Mouse (Mus musculus) ES-Bruce4 (cell line): ENCODE measurements at regions not wholly inside any gene's neighbourhood (a gene's known extent, or its start where the extent isn't known, plus 50 kb on each side); places are given as distances from the start of the nearest gene placed in this dataset.

Experiments used
- H3K27ac ChIP-seq: 2 replicates; pipeline ENCODE4 v1.5.1; 2012; ENCODE audit warnings: low read length, inconsistent platforms; ENCODE audit not compliant: insufficient read depth
- H3K27me3 ChIP-seq: 2 replicates; pipeline ENCODE4 v1.6.1; 2012; ENCODE audit warnings: mild to moderate bottlenecking, low read length, inconsistent platforms; ENCODE audit not compliant: control insufficient read depth, poor library complexity, insufficient read depth, severe bottlenecking
- H3K36me3 ChIP-seq: 2 replicates; pipeline ENCODE4 v1.6.1; 2012; ENCODE audit warnings: inconsistent platforms, mild to moderate bottlenecking, low read length, moderate library complexity; ENCODE audit not compliant: control insufficient read depth, poor library complexity, insufficient read depth, severe bottlenecking
- H3K4me1 ChIP-seq: one replicate; pipeline ENCODE4 v1.8.1; 2011; ENCODE audit warnings: low read length; ENCODE audit not compliant: control insufficient read depth, insufficient read depth
- H3K4me3 ChIP-seq: 2 replicates; pipeline ENCODE4 v1.5.1; 2011; ENCODE audit warnings: low read depth, mild to moderate bottlenecking, low read length
- H3K9ac ChIP-seq: 2 replicates; pipeline ENCODE4 v1.6.1; 2012; ENCODE audit warnings: low read depth, mild to moderate bottlenecking, inconsistent platforms; ENCODE audit not compliant: poor library complexity, severe bottlenecking
- H3K9me3 ChIP-seq: replicated peaks from 2 replicates; pipeline ENCODE4 v1.6.1; 2012; ENCODE audit warnings: mild to moderate bottlenecking, low read length, inconsistent platforms; ENCODE audit not compliant: control insufficient read depth, poor library complexity, insufficient read depth, severe bottlenecking
- CTCF ChIP-seq: IDR thresholded peaks from one replicate; pipeline ENCODE4 v1.8.1; 2011; ENCODE audit warnings: low read depth, low read length
- EP300 ChIP-seq: IDR thresholded peaks from 2 replicates; pipeline ENCODE4 v1.6.1; 2011; ENCODE audit warnings: low read depth, low read length; ENCODE audit not compliant: insufficient read depth
- POLR2A ChIP-seq: IDR thresholded peaks from one replicate; pipeline ENCODE4 v1.8.1; 2011; ENCODE audit warnings: low read length; ENCODE audit not compliant: insufficient read depth

GRCm38 (mm10) chr10:98541062-98541461, 373.1 kb upstream of the Atp2b1 start:
- Histone ChIP-seq H3K36me3 (no peaks in the 10 kb centered on the region), H3K9me3 (no peaks in the 10 kb centered on the region), H3K27me3 (no peaks in the 10 kb centered on the region), H3K4me3 (no peak overlapping the region), H3K4me1 (no peaks in the 10 kb centered on the region), H3K27ac (no peak overlapping the region), H3K9ac (no peak overlapping the region)
- TF ChIP-seq CTCF (no peak), POLR2A (no peak), EP300 (no peak)

GRCm38 (mm10) chr10:98542072-98542471, 372.1 kb upstream of the Atp2b1 start:
- Histone ChIP-seq H3K4me3 (no peak overlapping the region), H3K9ac (no peak overlapping the region), H3K9me3 (no peaks in the 10 kb centered on the region), H3K4me1 (no peaks in the 10 kb centered on the region), H3K27me3 (no peaks in the 10 kb centered on the region), H3K27ac (no peak overlapping the region), H3K36me3 (no peaks in the 10 kb centered on the region)
- no peak for TF ChIP-seq EP300
- no peak for TF ChIP-seq POLR2A
- no peak for TF ChIP-seq CTCF

GRCm38 (mm10) chr10:98543253-98543997, 370.8 kb upstream of the Atp2b1 start:
- Histone ChIP-seq H3K36me3 (no peaks in the 10 kb centered on the region), H3K9ac (no peak overlapping the region), H3K4me1 (no peaks in the 10 kb centered on the region), H3K27ac (no peak overlapping the region), H3K9me3 (no peaks in the 10 kb centered on the region), H3K4me3 (no peak overlapping the region), H3K27me3 (no peaks in the 10 kb centered on the region)
- TF ChIP-seq POLR2A, result no peak

- Histone ChIP-seq H3K27ac (no peak overlapping the region), H3K27me3 (no peaks in the 10 kb centered on the region), H3K36me3 (no peaks in the 10 kb centered on the region), H3K4me3 (no peak overlapping the region), H3K4me1 (no peaks in the 10 kb centered on the region), H3K9me3 (no peaks in the 10 kb centered on the region), H3K9ac (no peak overlapping the region)
- TF ChIP-seq EP300 (no peak), CTCF (no peak), POLR2A (no peak)
Observed at GRCm38 (mm10) chr10:98543998-98544349, 370.2 kb upstream of the Atp2b1 start.

- TF ChIP-seq EP300 (no peak), CTCF (no peak), POLR2A (no peak)
- H3K9ac ChIP-seq, result no peak overlapping the region
- no peaks in the 10 kb centered on the region for H3K27me3 ChIP-seq
Observed at GRCm38 (mm10) chr10:98554575-98554974, 359.6 kb upstream of the Atp2b1 start.

GRCm38 (mm10) chr10:98557470-98558060, 356.6 kb upstream of the Atp2b1 start:
- TF ChIP-seq POLR2A (no peak), EP300 (no peak), CTCF (no peak)
- H3K9ac ChIP-seq, result no peak overlapping the region
- no peaks in the 10 kb centered on the region for H3K27me3 ChIP-seq
- no peaks in the 10 kb centered on the region for H3K36me3 ChIP-seq
- no peak overlapping the region for H3K27ac ChIP-seq
- H3K4me3 ChIP-seq, result no peak overlapping the region
- no peaks in the 10 kb centered on the region for H3K9me3 ChIP-seq
- H3K4me1 ChIP-seq, result no peaks in the 10 kb centered on the region

More at GRCm38 (mm10) chr10:98554575-98554974, 359.6 kb upstream of the Atp2b1 start:
- no peaks in the 10 kb centered on the region; the same call in 1 of the 2 replicates for H3K9me3 ChIP-seq
- no peaks in the 10 kb centered on the region for H3K36me3 ChIP-seq
- no peak overlapping the region for H3K4me3 ChIP-seq
- H3K27ac ChIP-seq, result no peak overlapping the region
- no peaks in the 10 kb centered on the region for H3K4me1 ChIP-seq
